Mouse (Mus musculus) E14TG2a.4 (cell line): ENCODE data around the gene Akap17b.

Experiments used
- H3K27me3 ChIP-seq: 2 replicates; pipeline ENCODE4 v1.6.1; 2014; ENCODE audit warnings: low read length, control low read depth; ENCODE audit not compliant: insufficient read depth
- H3K36me3 ChIP-seq: 2 replicates; pipeline ENCODE4 v1.6.1; 2014; ENCODE audit warnings: low read length, control low read depth; ENCODE audit not compliant: insufficient read depth
- H3K4me1 ChIP-seq: replicated peaks from 2 replicates; pipeline ENCODE4 v1.6.1; 2014; ENCODE audit warnings: low read depth, low read length, control low read depth
- H3K4me3 ChIP-seq: replicated peaks from 2 replicates; pipeline ENCODE4 v1.5.1; 2014; ENCODE audit warnings: mild to moderate bottlenecking, low read length
- H3K9me3 ChIP-seq: 2 replicates; pipeline ENCODE4 v1.6.1; 2014; ENCODE audit warnings: low read length, control low read depth
- CTCF ChIP-seq: conservative IDR thresholded peaks from 2 replicates; pipeline ENCODE4 v1.5.1; 2014; ENCODE audit warnings: low read length
- NANOG ChIP-seq: IDR thresholded peaks from 2 replicates; pipeline ENCODE4 v1.6.1; 2014; ENCODE audit warnings: borderline replicate concordance, low read length, mixed read lengths
- POU5F1 ChIP-seq: IDR thresholded peaks from 2 replicates; pipeline ENCODE4 v1.6.1; 2014; ENCODE audit warnings: low read length, borderline replicate concordance

Gene Akap17b

DNA sequence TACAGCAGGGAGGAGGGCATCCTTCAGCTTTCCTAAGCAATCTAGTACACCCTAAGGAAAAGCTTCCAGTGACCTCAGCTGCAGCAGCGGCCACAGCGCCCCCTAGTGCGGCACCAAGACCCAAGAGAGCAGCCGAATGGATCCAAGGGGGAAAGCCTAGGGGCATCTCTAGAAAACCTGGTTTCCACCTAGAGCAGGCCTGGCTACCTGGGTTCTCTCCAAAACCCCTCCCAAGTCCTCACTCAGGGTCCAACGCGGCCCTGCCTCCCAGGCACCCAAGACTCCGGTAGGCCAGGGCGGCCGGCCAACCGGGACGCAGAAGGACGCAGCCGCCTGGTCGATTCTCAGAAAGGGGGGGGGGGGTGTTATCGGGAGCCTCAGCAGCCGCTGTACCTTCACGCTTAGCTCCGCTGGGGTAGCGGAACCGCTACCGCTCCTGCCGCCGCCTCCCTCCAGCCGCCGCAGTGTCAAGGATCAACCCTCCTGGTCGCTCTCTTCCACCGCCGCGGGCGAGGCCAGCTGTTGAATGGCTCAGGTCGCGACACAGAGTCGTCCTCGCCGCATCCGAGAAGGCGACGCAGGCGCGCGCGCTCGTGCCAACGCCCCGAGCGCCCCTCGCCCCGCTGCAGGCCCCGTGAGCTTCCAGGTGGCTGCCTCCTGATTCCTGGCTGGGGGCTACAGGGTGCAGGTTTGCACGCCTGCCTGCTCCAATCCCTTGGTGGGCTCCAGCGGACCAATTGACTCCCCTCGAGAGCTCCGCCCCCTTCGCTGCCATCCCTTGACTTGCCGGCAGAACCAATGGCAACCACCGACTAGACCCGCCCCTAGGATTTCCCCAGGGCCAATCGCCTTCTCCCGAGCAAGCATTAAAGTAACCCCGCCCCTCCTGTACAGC, at the start of gene Akap17b:
TSS of gene Akap17b (minus strand) at position 739 of the 895 bp plus-strand sequence.
- TF ChIP-seq NANOG (no peak), CTCF (peak; percentile 61), POU5F1 (no peak)
- Histone ChIP-seq H3K36me3 (no peaks in the 10 kb centered on the region), H3K4me3 (peak within 1 kb of the TSS; percentile 85), H3K27me3 (no peaks in the 10 kb centered on the region), H3K9me3 (peaks cover 3% of the 10 kb centered on the region; the same call in 1 of the 2 replicates), H3K4me1 (peaks cover 14% of the 10 kb centered on the region)

DNA sequence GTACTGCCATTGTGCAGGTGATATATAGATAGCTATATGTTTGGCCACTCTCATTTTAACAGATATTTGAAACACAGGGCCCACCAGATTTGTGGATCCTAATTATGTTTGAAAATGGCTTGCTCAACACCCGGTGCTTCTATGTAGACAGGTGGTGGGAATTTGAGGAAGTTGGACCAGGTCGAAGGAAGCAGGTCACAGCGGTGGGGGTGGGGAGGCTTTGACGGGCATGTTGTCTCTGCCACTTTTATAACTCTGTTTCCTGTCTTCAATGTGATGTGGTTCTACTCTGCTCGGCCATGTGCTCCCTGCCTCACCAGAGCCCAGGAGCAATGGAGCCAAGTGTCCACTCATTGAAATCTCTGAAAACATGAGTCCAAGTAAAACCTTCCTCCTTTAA, 46.2 kb upstream of the Akap17b start:
- H3K4me3 ChIP-seq: no peak overlapping the region

DNA sequence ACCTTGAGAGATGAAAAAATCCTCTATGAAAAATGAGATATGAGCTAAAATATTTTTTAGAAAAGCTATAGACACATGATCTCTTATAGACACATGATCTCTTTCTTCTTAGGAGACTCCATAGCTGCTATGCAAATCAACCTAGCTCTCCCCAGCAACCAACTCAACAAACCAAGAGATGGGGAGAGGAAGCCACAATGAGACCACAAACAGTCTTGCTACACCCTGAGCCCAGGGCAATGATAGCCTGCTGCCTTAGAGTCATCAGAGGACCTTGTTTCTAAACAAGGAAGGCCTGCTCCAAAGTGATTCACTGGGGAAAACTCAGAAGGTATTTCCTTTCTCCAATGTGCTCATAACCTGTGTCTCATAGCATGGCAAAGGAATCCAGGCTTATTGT, 44.5 kb upstream of the Akap17b start:
- H3K4me3 ChIP-seq: no peak overlapping the region
- TF ChIP-seq NANOG (no peak), CTCF (no peak), POU5F1 (no peak)

More for the DNA sequence above, 46.2 kb upstream of the Akap17b start:
- no peaks in the 10 kb centered on the region for H3K4me1 ChIP-seq
- no peaks in the 10 kb centered on the region for H3K27me3 ChIP-seq
- H3K9me3 ChIP-seq: no peaks in the 10 kb centered on the region
- TF ChIP-seq POU5F1: no peak
- TF ChIP-seq CTCF: no peak
- no peak for TF ChIP-seq NANOG
- H3K36me3 ChIP-seq: no peaks in the 10 kb centered on the region

DNA sequence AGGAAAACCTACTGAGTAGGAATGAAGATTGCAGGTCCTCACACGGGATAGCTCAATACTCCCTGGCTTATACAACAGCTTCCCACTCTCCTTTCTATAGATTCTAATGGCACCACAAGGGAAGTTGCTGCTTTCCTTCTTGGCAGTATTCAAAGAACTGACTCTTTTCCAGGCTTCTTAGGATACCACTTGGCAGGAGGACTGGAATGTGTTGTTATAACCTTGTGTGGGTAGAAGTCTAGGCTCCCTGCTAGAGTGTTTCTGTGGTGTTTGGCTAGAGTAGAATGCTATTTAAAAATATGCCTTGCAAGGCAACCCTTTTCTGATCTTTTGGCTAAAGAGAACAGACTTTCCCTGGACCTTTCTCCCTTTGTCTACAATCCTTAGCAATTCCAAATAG, 31.6 kb upstream of the Akap17b start:
- TF ChIP-seq NANOG (no peak), CTCF (no peak), POU5F1 (no peak)
- Histone ChIP-seq H3K9me3 (no peaks in the 10 kb centered on the region), H3K4me3 (no peak overlapping the region), H3K4me1 (no peaks in the 10 kb centered on the region), H3K36me3 (no peaks in the 10 kb centered on the region), H3K27me3 (no peaks in the 10 kb centered on the region)

More for the DNA sequence above, 44.5 kb upstream of the Akap17b start:
- no peaks in the 10 kb centered on the region for H3K36me3 ChIP-seq
- no peaks in the 10 kb centered on the region for H3K27me3 ChIP-seq
- no peaks in the 10 kb centered on the region for H3K9me3 ChIP-seq
- H3K4me1 ChIP-seq: no peaks in the 10 kb centered on the region

DNA sequence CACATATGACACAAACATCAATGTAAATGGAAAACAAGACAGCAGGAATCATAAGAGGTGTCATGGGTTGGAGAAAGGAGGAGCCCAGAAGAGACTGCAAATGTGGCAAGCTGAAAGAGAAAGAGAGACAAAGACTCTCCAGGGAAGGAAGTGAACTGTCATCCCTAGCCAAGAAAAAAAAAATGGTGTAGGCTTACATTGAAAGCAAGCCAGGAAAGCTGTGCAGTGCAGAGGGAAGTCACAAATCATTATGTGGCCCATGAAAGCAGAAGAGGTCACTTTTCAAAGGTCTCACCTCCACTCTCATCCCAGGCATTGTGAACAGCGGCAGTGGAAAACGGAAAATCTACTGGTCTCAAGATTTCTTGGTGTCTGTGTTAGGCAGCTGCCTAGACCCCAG, 27.5 kb upstream of the Akap17b start:
- Histone ChIP-seq H3K36me3 (no peaks in the 10 kb centered on the region), H3K4me3 (no peak overlapping the region), H3K9me3 (no peaks in the 10 kb centered on the region), H3K4me1 (peaks cover 7% of the 10 kb centered on the region; the same call in 1 of the 2 replicates), H3K27me3 (no peaks in the 10 kb centered on the region)
- TF ChIP-seq CTCF: no peak
- TF ChIP-seq POU5F1: no peak
- no peak for TF ChIP-seq NANOG

DNA sequence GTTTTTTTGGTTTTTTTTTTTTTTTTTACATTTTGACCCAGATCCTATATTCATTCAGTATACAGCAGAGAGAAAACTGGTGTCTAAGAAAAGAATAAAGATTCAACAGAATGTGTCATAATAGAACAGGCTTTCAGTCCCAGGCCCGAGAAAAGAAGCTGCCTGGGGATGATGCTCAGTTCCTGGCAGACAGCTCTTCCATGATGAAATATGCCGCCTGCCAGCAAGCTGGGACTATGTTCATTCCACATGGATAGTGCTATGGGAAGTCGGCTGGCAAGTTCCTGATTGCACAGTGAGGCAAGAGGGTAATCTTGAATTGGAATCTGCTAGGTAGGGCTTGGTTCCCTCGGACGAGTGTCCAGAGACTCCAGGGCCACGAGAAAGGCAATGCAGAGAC, 5.1 kb downstream of the Akap17b start:
- Histone ChIP-seq H3K27me3 (no peaks in the 10 kb centered on the region), H3K36me3 (no peaks in the 10 kb centered on the region), H3K4me1 (peaks cover 5% of the 10 kb centered on the region; the same call in 1 of the 2 replicates), H3K9me3 (no peaks in the 10 kb centered on the region), H3K4me3 (no peak overlapping the region)
- TF ChIP-seq POU5F1 (no peak), NANOG (no peak), CTCF (no peak)

DNA sequence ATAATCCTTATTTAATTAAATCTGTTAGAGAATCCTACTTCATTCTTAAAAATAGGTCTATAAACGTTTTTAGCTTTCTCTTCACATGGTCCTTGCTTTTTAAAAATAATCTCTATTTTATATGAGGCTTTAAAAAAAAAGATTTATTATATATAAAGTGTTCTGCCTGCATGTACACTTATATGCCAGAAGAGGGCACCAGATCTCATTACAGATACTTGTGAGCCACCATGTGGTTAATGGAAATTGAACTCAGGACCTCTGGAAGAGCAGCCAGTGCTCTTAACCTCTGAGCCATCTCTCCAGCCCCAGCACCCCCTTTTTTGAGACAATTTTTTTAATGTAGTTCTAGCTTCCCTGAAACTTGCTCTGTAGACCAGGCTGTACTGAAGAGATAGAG, 14.4 kb downstream of the Akap17b start:
- Histone ChIP-seq H3K4me3 (no peak overlapping the region), H3K9me3 (no peaks in the 10 kb centered on the region), H3K4me1 (no peaks in the 10 kb centered on the region), H3K27me3 (no peaks in the 10 kb centered on the region), H3K36me3 (no peaks in the 10 kb centered on the region)
- TF ChIP-seq POU5F1: no peak
- TF ChIP-seq NANOG: no peak
- peak; percentile 30 for TF ChIP-seq CTCF

DNA sequence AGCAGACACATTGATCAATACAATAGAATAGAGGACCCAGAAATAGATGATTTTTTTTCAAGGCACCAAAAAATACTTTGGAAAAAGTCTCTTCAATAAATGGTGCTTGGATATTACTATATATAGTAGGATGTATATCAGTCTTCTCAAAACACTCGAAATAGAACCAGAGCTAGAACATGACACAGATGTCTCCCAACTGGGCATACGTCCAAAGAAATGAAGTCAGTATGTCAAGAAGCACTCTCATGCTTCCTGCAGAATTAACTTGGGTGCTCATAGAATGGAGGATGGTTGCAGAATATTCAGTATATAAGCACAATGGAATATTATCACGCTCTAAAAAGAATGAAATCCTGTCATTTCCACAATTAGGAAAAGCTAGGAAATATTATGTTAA, 17.1 kb downstream of the Akap17b start:
- Histone ChIP-seq H3K27me3 (no peaks in the 10 kb centered on the region), H3K4me1 (no peaks in the 10 kb centered on the region), H3K4me3 (no peak overlapping the region), H3K9me3 (no peaks in the 10 kb centered on the region), H3K36me3 (no peaks in the 10 kb centered on the region; the same call in 1 of the 2 replicates)
- TF ChIP-seq POU5F1 (no peak), CTCF (no peak), NANOG (no peak)

DNA sequence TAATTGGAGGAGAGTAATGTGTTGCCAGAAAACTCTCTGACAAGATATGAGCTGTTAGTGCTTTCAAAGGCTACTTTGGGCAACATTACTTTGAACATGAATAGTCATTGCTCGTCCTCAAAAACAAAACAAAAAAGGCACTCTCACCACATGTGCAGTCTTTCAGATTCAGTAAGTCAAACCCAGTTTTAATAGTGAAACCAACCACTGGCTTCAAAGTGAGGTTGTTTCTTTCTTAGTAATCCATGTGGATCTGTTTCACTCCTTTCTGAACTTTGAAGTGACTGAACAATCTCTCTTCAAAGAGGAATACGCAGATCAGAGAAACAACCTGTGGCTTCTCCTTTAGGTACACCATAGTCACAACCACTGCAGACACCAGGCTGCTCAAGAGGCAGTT, 36.1 kb downstream of the Akap17b start:
- TF ChIP-seq CTCF: no peak
- TF ChIP-seq POU5F1: no peak
- no peak for TF ChIP-seq NANOG
- Histone ChIP-seq H3K9me3 (no peaks in the 10 kb centered on the region), H3K27me3 (no peaks in the 10 kb centered on the region), H3K4me1 (no peaks in the 10 kb centered on the region), H3K36me3 (peaks cover 55% of the 10 kb centered on the region), H3K4me3 (no peak overlapping the region)
